Comparison of ENCODE assay signal across 21 mouse cellular contexts in genomic region chr19:6482886-6483285, GRCm38 (mm10). TPM values are rescaled to one million over a fixed set of nuclear protein-coding genes. Genes with fewer than 3 reads are reported as not detected.
DNase-seq lines count a peak whose midpoint lies in the region; ATAC-seq and TF ChIP-seq lines count a peak whose summit lies in the region.
"Had no signal": no experiment of that assay in that cellular context is flagged by ENCODE, and none has a peak within 500 bp of the region (broad histone marks: within the 10 kb centered on the region; RNA-seq: fewer than 3 reads in every experiment).

No protein-coding gene starts in this region.

- no peak overlapping the region for H3K9ac ChIP-seq in hindbrain, postnatal 0 days (replicated peaks; ENCODE audit: low read length)
- H3K9ac ChIP-seq in hindbrain, embryonic 14.5 days, result no peak overlapping the region
- H3K9ac ChIP-seq: embryonic facial prominence, embryonic 13.5 days; heart, embryonic 15.5 days; intestine, embryonic 15.5 days had no signal

- no peaks in the 10 kb centered on the region for H3K27me3 ChIP-seq in hindbrain, postnatal 0 days (ENCODE audit: insufficient read depth, low read length)
- no peaks in the 10 kb centered on the region for H3K27me3 ChIP-seq in hindbrain, embryonic 14.5 days (ENCODE audit: control insufficient read depth, insufficient read depth, low read length)

- H3K4me2 ChIP-seq in hindbrain, postnatal 0 days (ENCODE audit: low read depth, low read length), result no peak overlapping the region
- no peak overlapping the region for H3K4me2 ChIP-seq in hindbrain, embryonic 14.5 days (replicated peaks)
- H3K4me2 ChIP-seq: embryonic facial prominence, embryonic 13.5 days; heart, embryonic 11.5 days; heart, embryonic 15.5 days; intestine, embryonic 15.5 days had no signal

- H3K4me3 ChIP-seq in hindbrain, postnatal 0 days (ENCODE audit: low read length), result no peak overlapping the region
- no peak overlapping the region for H3K4me3 ChIP-seq in hindbrain, embryonic 14.5 days (replicated peaks; ENCODE audit: low read length)
- H3K4me3 ChIP-seq: embryonic facial prominence, embryonic 13.5 days; heart, adult 2 months; heart, embryonic 15.5 days; intestine, embryonic 15.5 days had no signal

- no peaks in the 10 kb centered on the region for H3K9me3 ChIP-seq in hindbrain, postnatal 0 days (ENCODE audit: low read length)
- no peaks in the 10 kb centered on the region for H3K9me3 ChIP-seq in hindbrain, embryonic 14.5 days (ENCODE audit: control insufficient read depth, low read length)
- H3K9me3 ChIP-seq: embryonic facial prominence, embryonic 13.5 days; heart, embryonic 15.5 days; intestine, embryonic 15.5 days had no signal

- TF ChIP-seq CTCF in hindbrain, postnatal 0 days (IDR thresholded peaks at IDR 0.05; ENCODE audit: low read depth), result no peak

- ATAC-seq in cerebellum, adult (ENCODE audit: insufficient number of reproducible peaks, low FRiP score, low TSS enrichment), result no peak
- peak; percentile 31; the same call in 1 of the 2 replicates for ATAC-seq in hindbrain, postnatal 0 days
- no peak for ATAC-seq in hindbrain, embryonic 14.5 days (ENCODE audit: low FRiP score)
- ATAC-seq: forebrain, embryonic 14.5 days; intestine, embryonic 15.5 days had no signal

- no peaks in the 10 kb centered on the region for H3K4me1 ChIP-seq in hindbrain, postnatal 0 days (ENCODE audit: insufficient read depth, low read length)
- no peaks in the 10 kb centered on the region for H3K4me1 ChIP-seq in hindbrain, embryonic 14.5 days (replicated peaks; ENCODE audit: control insufficient read depth, insufficient read depth, low read length)
- H3K4me1 ChIP-seq: embryonic facial prominence, embryonic 13.5 days; heart, embryonic 15.5 days; intestine, embryonic 15.5 days had no signal

- no peak overlapping the region for H3K27ac ChIP-seq in hindbrain, postnatal 0 days
- H3K27ac ChIP-seq in hindbrain, embryonic 14.5 days, result no peak overlapping the region
- H3K27ac ChIP-seq: embryonic facial prominence, embryonic 13.5 days; heart, adult 2 months; heart, embryonic 15.5 days; intestine, embryonic 15.5 days had no signal

- peak; percentile 53 to 64 for DNase-seq in cerebellum, adult 18-20 months
- peak; percentile 63 to 71 for DNase-seq in cerebellum, postnatal 25 days
- no peak for DNase-seq in cerebellum, adult 8-10 months
- DNase-seq in hindbrain, postnatal 0 days (ENCODE audit: low spot score), result no peak
- DNase-seq in hindbrain, embryonic 14.5 days (ENCODE audit: low spot score), result no peak
- DNase-seq in brain, adult 2 months (ENCODE audit: low read depth, low spot score), result peak; percentile 79
- no peak for DNase-seq in gastrocnemius, adult 8-10 months (ENCODE audit: low spot score in 2 of 2)
- DNase-seq: adrenal gland, postnatal 10 days; gastrocnemius, postnatal 14 days; heart, adult 2 months; kidney, adult 2 months had no signal

- peaks cover 13% of the 10 kb centered on the region; the same call in 1 of the 2 replicates for H3K36me3 ChIP-seq in hindbrain, postnatal 0 days (ENCODE audit: insufficient read depth, low read length)
- H3K36me3 ChIP-seq in hindbrain, embryonic 14.5 days (replicated peaks; ENCODE audit: control insufficient read depth, insufficient read depth), result peaks cover 35% of the 10 kb centered on the region
- H3K36me3 ChIP-seq: embryonic facial prominence, embryonic 13.5 days; heart, embryonic 15.5 days; intestine, embryonic 15.5 days had no signal

- 67% methylated on average over 6 of the region's 6 CpGs for WGBS in hindbrain, postnatal 0 days
- 74% methylated on average over 6 of the region's 6 CpGs for WGBS in hindbrain, embryonic 14.5 days

RNA-seq across cellular contexts. Expression of gene Slc22a12, which starts 59.9 kb away (rescaled TPM):
- total RNA-seq in hindbrain, postnatal 0 days (2014; rRNA removed), result 0.21 and 1.2 TPM in 2 replicates
- polyA plus RNA-seq in hindbrain, postnatal 0 days (2015; fragmentation: Nextera tagmentation; extraction: Ambion mirVana), result 0.28 and 0.35 TPM in 2 replicates
- not detected in 2 replicates for polyA plus RNA-seq in hindbrain, embryonic 14.5 days (2014; fragmentation: Nextera tagmentation; extraction: Ambion mirVana)
- not detected for total RNA-seq in gastrocnemius, adult 8-10 months (2022)
- total RNA-seq: adrenal gland, postnatal 10 days; gastrocnemius, postnatal 14 days; heart, adult 2 months; heart, postnatal 25 days; MEL had no signal
- polyA plus RNA-seq: C2C12; embryonic facial prominence, embryonic 13.5 days; forebrain, embryonic 14.5 days; heart, adult 2 months; heart, embryonic 11.5 days; heart, embryonic 15.5 days; hindbrain, embryonic 11.5 days had no signal

Comparison
In these comparisons a context has a peak if more than half of its experiments do, and no peak if none do; other contexts are left out.
1. DNase-seq: peak in cerebellum, adult 18-20 months (2 of 2), cerebellum, postnatal 25 days (2 of 2) and brain, adult 2 months (single experiment); none in cerebellum, adult 8-10 months (single experiment), hindbrain, postnatal 0 days (single experiment), hindbrain, embryonic 14.5 days (single experiment) and gastrocnemius, adult 8-10 months (0 of 2).